Mouse (Mus musculus) left cerebral cortex, postnatal 10 days (tissue): ENCODE data around the gene Otop3. TPM values are rescaled to one million over a fixed set of nuclear protein-coding genes. Genes with fewer than 3 reads are reported as not detected.

Experiments used
- DNase-seq, 2 experiments: peaks; one replicate each; pipeline ENCODE4 v3.0.0; 2021 to 2022; ENCODE audit warnings: low spot score in 2 of 2, mixed read lengths in 1 of 2; ENCODE audit errors: extremely low spot score in 1 of 2
- intact Hi-C: fragments of 180-260 bp; cut with DNase I; formaldehyde crosslinking; loops from one replicate; pipeline ENCODE4 v1.15.1; 2025
- total RNA-seq, 2 experiments: library from RNA; stranded (reverse); gene quantifications; 2 replicates each; pipeline ENCODE4 v1.2.3; 2021

The Otop3 gene
- total RNA-seq, 2 experiments from 2014 or later, result 0.24 to 0.28 TPM

- intact Hi-C loops, result no loop called here
- DNase-seq, result no peak
Observed at GRCm38 (mm10) chr11:115314249-115314648, 20.3 kb upstream of the Otop3 start.

- intact Hi-C loops, result no loop called here
- no peak for DNase-seq
Observed at GRCm38 (mm10) chr11:115317204-115317603, 17.3 kb upstream of the Otop3 start.

GRCm38 (mm10) chr11:115318245-115319027 is 16.1 kb upstream of the Otop3 start:
- intact Hi-C loops, result no loop called here

GRCm38 (mm10) chr11:115319704-115320383 is 14.7 kb upstream of the Otop3 start:
- intact Hi-C loops, result no loop called here
- no peak for DNase-seq

More at GRCm38 (mm10) chr11:115318245-115319027, 16.1 kb upstream of the Otop3 start:
- DNase-seq, result no peak

GRCm38 (mm10) chr11:115321906-115322693 is 12.4 kb upstream of the Otop3 start, which contains the start of gene Ush1g:
Gene Ush1g (minus strand): TSS chr11:115322041.
- DNase-seq, result peak in 1 of 2 experiments; percentile 63
- intact Hi-C loops, result loop anchor here (2.0 kb wide), 1 partner anchor 33 kb away; no protein-coding TSS in a partner anchor

- no peak for DNase-seq
- intact Hi-C loops, result loop anchor here (2.0 kb wide), 1 partner anchor 31 kb away; no protein-coding TSS in a partner anchor
Observed at GRCm38 (mm10) chr11:115323354-115323753, 11.2 kb upstream of the Otop3 start.

GRCm38 (mm10) chr11:115326730-115327129 is 7.8 kb upstream of the Otop3 start:
- DNase-seq, result no peak
- intact Hi-C loops, result no loop called here

GRCm38 (mm10) chr11:115329339-115329738 is 5.2 kb upstream of the Otop3 start:
- DNase-seq, result no peak
- intact Hi-C loops, result no loop called here

- DNase-seq, result no peak
- intact Hi-C loops, result no loop called here
Observed at GRCm38 (mm10) chr11:115335223-115335622, 692 bp downstream of the Otop3 start.

GRCm38 (mm10) chr11:115336115-115336514 is 1.6 kb downstream of the Otop3 start:
- intact Hi-C loops, result no loop called here
- no peak for DNase-seq

GRCm38 (mm10) chr11:115337350-115337749 is 2.8 kb downstream of the Otop3 start:
- intact Hi-C loops, result no loop called here
- no peak for DNase-seq

- intact Hi-C loops, result no loop called here
- no peak for DNase-seq
Observed at GRCm38 (mm10) chr11:115337826-115338225, 3.3 kb downstream of the Otop3 start.

GRCm38 (mm10) chr11:115341246-115341645 is 6.7 kb downstream of the Otop3 start:
- DNase-seq, result no peak
- intact Hi-C loops, result no loop called here

- intact Hi-C loops, result no loop called here
- DNase-seq, result no peak
Observed at GRCm38 (mm10) chr11:115341866-115342265, 7.3 kb downstream of the Otop3 start.

GRCm38 (mm10) chr11:115344967-115345366 is 10.4 kb downstream of the Otop3 start:
- intact Hi-C loops, result no loop called here
- no peak for DNase-seq

- intact Hi-C loops, result no loop called here
- DNase-seq, result no peak
Observed at GRCm38 (mm10) chr11:115345515-115345914, 11.0 kb downstream of the Otop3 start.

GRCm38 (mm10) chr11:115348681-115349248 is 14.2 kb downstream of the Otop3 start:
- intact Hi-C loops, result no loop called here
- no peak for DNase-seq

- intact Hi-C loops, result loop anchor here (10.0 kb wide), 1 partner anchor 145 kb away; no protein-coding TSS in a partner anchor
- no peak for DNase-seq
Observed at GRCm38 (mm10) chr11:115349976-115350375, 15.4 kb downstream of the Otop3 start.

GRCm38 (mm10) chr11:115353375-115353774 is 18.8 kb downstream of the Otop3 start:
- intact Hi-C loops, result loop anchor here (10.0 kb wide), 1 partner anchor 149 kb away; no protein-coding TSS in a partner anchor

More at GRCm38 (mm10) chr11:115353375-115353774, 18.8 kb downstream of the Otop3 start:
- no peak for DNase-seq
